In genomic region chr12:29702626-29703025, GRCm38 (mm10) we compare ENCODE assay signal across 8 mouse cellular contexts.
A peak's percentile ranks its signal among the peaks of the same experiment; 100 is the strongest.
DNase-seq lines count a peak whose midpoint lies in the region; ATAC-seq and TF ChIP-seq lines count a peak whose summit lies in the region.
"Had no signal": no experiment of that assay in that cellular context is flagged by ENCODE, and none has a peak within 500 bp of the region (broad histone marks: within the 10 kb centered on the region; RNA-seq: fewer than 3 reads in every experiment).

No protein-coding gene starts in this region.

- peaks cover 10% of the 10 kb centered on the region; the same call in 1 of the 2 replicates for H3K4me1 ChIP-seq in stomach, embryonic 14.5 days (ENCODE audit: control insufficient read depth, insufficient read depth, low read length)
- H3K4me1 ChIP-seq in stomach, postnatal 0 days (replicated peaks; ENCODE audit: control insufficient read depth, insufficient read depth), result no peaks in the 10 kb centered on the region
- H3K4me1 ChIP-seq in hindbrain, embryonic 13.5 days (replicated peaks), result peaks cover 60% of the 10 kb centered on the region

- no peaks in the 10 kb centered on the region for H3K27me3 ChIP-seq in stomach, embryonic 14.5 days (ENCODE audit: control insufficient read depth, insufficient read depth, low read length)
- H3K27me3 ChIP-seq in stomach, postnatal 0 days (ENCODE audit: control insufficient read depth, insufficient read depth, low read length), result no peaks in the 10 kb centered on the region
- no peaks in the 10 kb centered on the region for H3K27me3 ChIP-seq in hindbrain, embryonic 13.5 days

- WGBS in stomach, embryonic 14.5 days, result 30% methylated on average over 4 of the region's 4 CpGs
- WGBS in stomach, postnatal 0 days, result 37% methylated on average over 4 of the region's 4 CpGs
- WGBS in hindbrain, embryonic 13.5 days, result 21% methylated on average over 4 of the region's 4 CpGs

- no peak overlapping the region for H3K4me3 ChIP-seq in stomach, embryonic 14.5 days (ENCODE audit: low read depth, low read length)
- no peak overlapping the region for H3K4me3 ChIP-seq in stomach, postnatal 0 days (ENCODE audit: low read depth, low read length)
- H3K4me3 ChIP-seq in hindbrain, embryonic 13.5 days, result no peak overlapping the region

- H3K9me3 ChIP-seq in stomach, embryonic 14.5 days (ENCODE audit: control insufficient read depth, low read depth, low read length), result no peaks in the 10 kb centered on the region
- H3K9me3 ChIP-seq in stomach, postnatal 0 days (ENCODE audit: control insufficient read depth, low read length), result no peaks in the 10 kb centered on the region
- no peaks in the 10 kb centered on the region for H3K9me3 ChIP-seq in hindbrain, embryonic 13.5 days

- H3K9ac ChIP-seq in stomach, embryonic 14.5 days (replicated peaks; ENCODE audit: low read depth, low read length), result no peak overlapping the region
- H3K9ac ChIP-seq in stomach, postnatal 0 days (ENCODE audit: low read length), result no peak overlapping the region
- no peak overlapping the region for H3K9ac ChIP-seq in hindbrain, embryonic 13.5 days
- H3K9ac ChIP-seq: liver, embryonic 14.5 days had no signal

- no peak for TF ChIP-seq EP300 in stomach, postnatal 0 days (optimal IDR thresholded peaks at IDR 0.05)

- H3K4me2 ChIP-seq in stomach, embryonic 14.5 days (replicated peaks; ENCODE audit: low read depth, low read length), result no peak overlapping the region
- H3K4me2 ChIP-seq in stomach, postnatal 0 days (replicated peaks; ENCODE audit: low read depth), result no peak overlapping the region
- no peak overlapping the region for H3K4me2 ChIP-seq in hindbrain, embryonic 13.5 days

- no peaks in the 10 kb centered on the region for H3K36me3 ChIP-seq in stomach, embryonic 14.5 days (ENCODE audit: control insufficient read depth, insufficient read depth, low read length)
- no peaks in the 10 kb centered on the region for H3K36me3 ChIP-seq in stomach, postnatal 0 days (ENCODE audit: control insufficient read depth, insufficient read depth, low read length)
- no peaks in the 10 kb centered on the region for H3K36me3 ChIP-seq in hindbrain, embryonic 13.5 days

- no peak for TF ChIP-seq CTCF in stomach, postnatal 0 days (IDR thresholded peaks at IDR 0.05; ENCODE audit: low read depth)

- H3K27ac ChIP-seq in stomach, embryonic 14.5 days (ENCODE audit: low read length), result no peak overlapping the region
- H3K27ac ChIP-seq in stomach, postnatal 0 days (replicated peaks), result no peak overlapping the region
- peak overlapping the region; percentile 90 for H3K27ac ChIP-seq in hindbrain, embryonic 13.5 days
- H3K27ac ChIP-seq: liver, embryonic 14.5 days had no signal

- ATAC-seq in stomach, embryonic 14.5 days (ENCODE audit: insufficient number of reproducible peaks, insufficient read depth, low FRiP score, low read depth), result 0 out of 2 replicates have a peak, but pooled peaks have one; percentile 60
- no peak for ATAC-seq in stomach, postnatal 0 days (ENCODE audit: low FRiP score, low TSS enrichment)
- no peak for ATAC-seq in hindbrain, embryonic 13.5 days (ENCODE audit: low FRiP score)

- no peak for DNase-seq in stomach, postnatal 0 days (ENCODE audit: low spot score)
- DNase-seq in frontal cortex, adult 2 months (ENCODE audit: extremely low spot score in 1 of 2, low spot score in 1 of 2), result peak; percentile 32 to 73
- DNase-seq in lung, postnatal 4 days, result peak; percentile 43 to 46
- peak; percentile 71 for DNase-seq in testis, postnatal 10 days (ENCODE audit: low spot score)
- DNase-seq in spleen, adult 18-20 months, result no peak

Comparison
In these comparisons a context has a peak if more than half of its experiments do, and no peak if none do; other contexts are left out.
1. DNase-seq: peak in frontal cortex, adult 2 months (2 of 2), lung, postnatal 4 days (2 of 2) and testis, postnatal 10 days (single experiment); none in stomach, postnatal 0 days (single experiment) and spleen, adult 18-20 months (0 of 2).